Mouse (Mus musculus) frontal cortex, adult 2 months (tissue): ENCODE data around the gene Ubl5. TPM values are rescaled to one million over a fixed set of nuclear protein-coding genes. Genes with fewer than 3 reads are reported as not detected.
"Not testable (repeated sequence)": the region's sequence is repeated elsewhere in the genome, so short reads cannot be mapped to it uniquely, and the experiment has no call there.

ENCODE experiments used
- DNase-seq, 2 experiments: peaks; one replicate each; pipeline ENCODE4 v3.0.0; 2022; ENCODE audit warnings: low spot score in 1 of 2; ENCODE audit errors: extremely low spot score in 1 of 2
- polyA plus RNA-seq: library from polyadenylated mRNA; depleted of rRNA; stranded (reverse); fragments of >200 nt; gene quantifications from 2 replicates; pipeline ENCODE4 v1.2.3, GENCODE M21; 2012

Gene Ubl5
- polyA plus RNA-seq, 1 experiment: 497 TPM

- DNase-seq: no peak
These were observed 11.2 kb downstream of the Ubl5 start for GRCm38 (mm10) chr9:20653859-20654258.

GRCm38 (mm10) chr9:20657546-20657945, 14.9 kb downstream of the Ubl5 start:
- DNase-seq: no peak

GRCm38 (mm10) chr9:20662325-20662724, 19.6 kb downstream of the Ubl5 start:
- peak in 1 of 2 experiments; percentile 92 for DNase-seq

GRCm38 (mm10) chr9:20662874-20663273, 20.2 kb downstream of the Ubl5 start:
- DNase-seq: no peak

GRCm38 (mm10) chr9:20663956-20664355, 21.3 kb downstream of the Ubl5 start:
- DNase-seq: peak; percentile 81 to 85

GRCm38 (mm10) chr9:20664366-20664765, 21.7 kb downstream of the Ubl5 start:
- no peak for DNase-seq

GRCm38 (mm10) chr9:20664982-20665637, 22.4 kb downstream of the Ubl5 start:
- no peak for DNase-seq

GRCm38 (mm10) chr9:20665925-20666324, 23.2 kb downstream of the Ubl5 start:
- DNase-seq: no peak

GRCm38 (mm10) chr9:20666510-20667034, 23.9 kb downstream of the Ubl5 start:
- no peak for DNase-seq

GRCm38 (mm10) chr9:20668065-20668464, 25.4 kb downstream of the Ubl5 start:
- DNase-seq: no peak

- no peak for DNase-seq
These were observed 29.4 kb downstream of the Ubl5 start for GRCm38 (mm10) chr9:20672047-20672446.

- DNase-seq: peak in 1 of 2 experiments; percentile 51
These were observed 35.2 kb downstream of the Ubl5 start for GRCm38 (mm10) chr9:20677892-20678291.

GRCm38 (mm10) chr9:20680378-20680958, 37.8 kb downstream of the Ubl5 start:
- DNase-seq: no peak

GRCm38 (mm10) chr9:20681546-20682388, 39.1 kb downstream of the Ubl5 start:
- no peak for DNase-seq

- DNase-seq: no peak
These were observed 39.7 kb downstream of the Ubl5 start for GRCm38 (mm10) chr9:20682389-20682722.

GRCm38 (mm10) chr9:20685081-20685861, 42.6 kb downstream of the Ubl5 start:
- peak; percentile 82 to 86 for DNase-seq

- DNase-seq: no peak
These were observed 46.7 kb downstream of the Ubl5 start for GRCm38 (mm10) chr9:20689403-20689802.

- DNase-seq: no peak
These were observed 47.2 kb downstream of the Ubl5 start for GRCm38 (mm10) chr9:20689913-20690312.

- DNase-seq: not testable (repeated sequence)
These were observed 47.8 kb downstream of the Ubl5 start for GRCm38 (mm10) chr9:20690449-20690848.

GRCm38 (mm10) chr9:20692863-20693262, 50.2 kb downstream of the Ubl5 start:
- DNase-seq: no peak
